Mouse (Mus musculus): ENCODE data around the gene Vps8.

Gene Vps8

DNA sequence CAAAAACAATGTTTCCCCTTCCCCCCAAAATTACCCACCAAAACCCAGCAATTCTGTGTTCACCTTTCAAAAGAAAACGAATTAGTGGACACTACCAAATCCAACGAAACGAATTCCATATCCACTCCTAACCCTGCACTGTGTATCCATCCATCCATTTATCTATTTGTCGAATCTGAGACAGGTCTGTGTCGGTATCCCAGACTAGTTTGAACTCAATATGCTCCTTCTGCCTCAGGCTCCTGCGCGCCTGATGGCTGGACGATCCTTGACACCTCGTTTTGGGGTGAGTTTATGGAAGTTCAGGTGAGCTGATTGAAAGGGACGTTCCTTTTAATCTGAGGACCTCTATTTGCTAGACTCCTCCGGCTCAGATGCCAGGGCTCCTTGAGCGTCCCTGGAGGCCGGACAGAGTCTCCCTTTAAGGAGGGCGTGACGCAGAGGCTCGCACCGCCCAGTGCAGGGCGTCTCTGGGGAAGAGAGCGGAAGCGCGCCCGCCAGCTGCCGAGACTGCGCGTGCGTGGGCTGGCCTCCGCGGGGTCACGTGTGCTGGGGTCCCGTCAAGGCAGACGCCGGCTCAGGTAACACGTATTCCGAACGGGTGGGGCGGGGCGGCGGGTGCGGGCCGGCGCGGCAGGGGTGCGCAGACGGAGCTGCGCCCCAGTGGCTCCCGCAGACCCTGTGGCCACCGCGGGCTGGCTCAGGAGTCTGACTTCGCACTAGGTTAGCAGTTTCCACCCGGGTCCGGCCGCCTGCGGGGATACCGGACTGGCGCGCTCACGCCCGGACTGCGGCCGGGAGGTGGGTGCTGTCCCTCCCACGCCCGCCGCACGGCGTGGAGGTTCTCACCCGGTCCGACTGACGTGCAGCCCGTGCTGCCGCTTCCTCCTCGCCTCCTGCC lies at the start of gene Vps8:
Gene Vps8 (plus strand): TSS at position 474 of the 901 bp plus-strand sequence.
- DNase-seq: peak; percentile 90 to 91

GRCm38 (mm10) chr16:21373316-21373960 lies 49.5 kb upstream of the Vps8 start:
- no peak for DNase-seq

- no peak for DNase-seq
Observed at GRCm38 (mm10) chr16:21374067-21374466, 48.9 kb upstream of the Vps8 start.

- DNase-seq: no peak
Observed at GRCm38 (mm10) chr16:21375147-21375546, 47.8 kb upstream of the Vps8 start.

GRCm38 (mm10) chr16:21376316-21376715 lies 46.6 kb upstream of the Vps8 start:
- DNase-seq: no peak

GRCm38 (mm10) chr16:21376949-21377604 lies 45.8 kb upstream of the Vps8 start:
- no peak for DNase-seq

GRCm38 (mm10) chr16:21377605-21377968 lies 45.3 kb upstream of the Vps8 start:
- DNase-seq: no peak

- no peak for DNase-seq
Observed at GRCm38 (mm10) chr16:21381469-21381868, 41.4 kb upstream of the Vps8 start.

DNA sequence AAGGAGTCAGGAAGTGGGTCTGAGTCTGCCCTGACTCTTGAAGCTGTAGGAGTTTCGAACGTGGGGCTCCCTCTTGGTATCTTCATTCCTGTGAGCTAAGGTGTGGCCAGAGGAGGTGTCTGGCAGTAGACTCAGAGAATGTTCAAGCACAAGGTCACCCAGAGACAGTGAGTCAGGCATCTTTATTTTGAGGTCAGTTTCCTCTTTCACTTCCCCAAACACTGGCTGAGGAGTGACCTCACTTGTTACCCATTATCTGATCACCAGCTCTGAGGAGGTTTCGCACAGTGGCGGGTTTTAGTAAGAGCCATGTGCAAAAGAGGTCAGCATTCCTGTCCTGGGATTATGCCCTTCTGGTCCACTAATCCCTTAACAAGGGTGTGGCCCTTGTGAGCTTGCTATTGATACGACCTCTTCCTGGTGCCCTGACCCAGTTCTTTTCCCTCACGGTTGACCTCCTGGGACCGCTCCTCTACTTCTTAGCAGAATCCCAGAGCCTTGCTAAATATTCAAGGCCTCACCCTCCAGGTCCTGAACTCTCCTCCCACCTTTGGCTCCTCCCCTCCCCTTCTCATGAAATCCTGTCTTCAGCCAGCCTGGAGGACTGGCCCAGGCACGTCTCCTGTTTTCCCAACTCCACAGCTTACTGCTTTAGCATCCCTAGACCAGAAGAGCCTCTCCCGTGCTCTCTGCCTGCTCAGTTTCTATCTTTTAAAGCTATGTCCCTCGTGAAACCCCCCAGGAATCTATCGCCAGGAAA lies 40.6 kb upstream of the Vps8 start:
- no peak for DNase-seq

GRCm38 (mm10) chr16:21385926-21386881 lies 36.7 kb upstream of the Vps8 start:
- no peak for DNase-seq

DNA sequence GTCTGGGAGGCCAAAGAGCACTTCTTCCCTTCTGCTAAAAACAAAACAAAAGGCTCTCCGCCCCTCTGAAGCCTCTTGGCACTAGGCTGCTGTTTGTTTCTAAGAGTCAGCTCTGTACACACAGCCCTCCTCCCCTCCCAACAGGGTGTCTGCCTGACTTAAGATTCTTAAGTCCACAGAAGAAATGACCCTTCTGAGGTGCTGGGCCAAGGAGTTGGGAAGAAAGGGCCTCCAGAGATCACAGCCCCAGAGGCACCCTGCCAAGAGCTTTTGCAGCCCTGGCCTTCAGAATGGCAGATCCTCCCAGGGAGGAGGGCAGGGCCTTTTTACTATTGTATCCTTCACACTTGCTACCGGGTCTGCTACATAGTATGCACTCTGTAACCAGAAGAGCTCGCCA lies 33.6 kb upstream of the Vps8 start:
- DNase-seq: no peak

DNA sequence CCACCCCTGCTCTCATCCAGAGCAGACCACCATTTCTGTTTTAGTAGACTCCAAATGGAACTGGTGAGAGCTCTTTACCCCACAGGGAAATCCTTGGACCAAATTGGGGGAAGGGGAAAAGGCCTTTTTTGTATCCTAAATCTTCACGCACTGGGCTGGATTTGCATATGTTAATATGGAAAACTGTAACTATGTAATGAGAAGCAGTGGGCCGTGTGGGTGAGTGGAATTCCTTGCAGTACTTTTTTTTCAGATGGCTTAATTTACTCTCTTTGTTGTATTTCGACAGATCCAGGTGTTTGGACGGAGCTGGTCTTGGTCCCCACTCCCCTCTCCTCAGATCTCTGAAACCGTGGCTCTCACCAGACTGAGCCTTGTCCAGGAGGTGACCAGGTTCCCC lies 32.2 kb upstream of the Vps8 start:
- no peak for DNase-seq

- peak; percentile 20 to 56 for DNase-seq
Observed at GRCm38 (mm10) chr16:21392099-21392498, 30.8 kb upstream of the Vps8 start.

DNA sequence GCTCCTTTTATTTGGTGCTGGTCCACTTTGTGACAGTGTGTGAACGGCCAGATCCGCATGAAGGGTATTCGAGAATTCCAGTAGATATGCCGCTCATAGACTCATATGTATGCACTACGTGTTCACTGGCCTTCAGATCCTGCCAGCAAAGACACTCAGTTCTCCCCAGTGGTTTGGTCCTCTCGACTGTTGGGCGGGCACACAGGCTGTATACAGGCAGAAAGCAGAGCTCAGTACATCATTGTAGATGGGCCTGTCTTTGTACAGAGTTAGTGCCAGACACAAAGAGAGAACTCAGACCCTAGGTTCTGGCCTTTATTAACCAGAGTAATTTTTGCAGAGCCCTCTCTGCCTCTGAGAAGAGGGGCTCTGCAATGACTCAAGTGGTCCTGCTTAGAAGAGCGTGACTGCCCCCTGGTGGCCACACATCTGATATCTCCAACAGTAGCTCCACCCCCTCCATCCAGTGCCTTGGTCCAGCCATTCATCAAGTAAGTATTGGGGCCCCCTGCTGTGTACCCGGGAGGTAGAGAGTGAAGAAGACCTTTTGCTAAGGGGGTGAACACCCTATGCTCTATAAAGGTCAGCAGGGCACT lies 30.3 kb upstream of the Vps8 start:
- DNase-seq: peak; percentile 89 to 95

DNA sequence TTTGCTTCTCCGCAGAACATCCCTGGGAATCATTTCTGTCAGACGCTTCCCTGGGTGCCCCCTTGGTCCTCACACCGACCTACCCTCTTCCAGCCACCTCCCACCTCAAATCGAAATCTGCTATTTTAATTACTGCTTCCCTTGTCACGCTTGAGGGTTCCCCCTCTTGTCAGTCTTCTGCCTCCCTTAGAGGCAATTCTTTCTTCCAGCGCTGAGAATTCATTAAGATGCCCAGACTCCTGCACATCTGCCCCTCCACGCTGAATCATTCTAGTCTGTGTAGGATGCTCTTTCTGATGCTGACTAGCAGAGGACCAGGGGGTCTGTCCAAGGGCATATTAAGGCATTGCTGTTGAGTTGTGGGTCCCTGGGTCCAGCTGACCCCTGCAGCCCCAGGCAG lies 27.4 kb upstream of the Vps8 start:
- DNase-seq: no peak

GRCm38 (mm10) chr16:21397681-21398080 lies 25.2 kb upstream of the Vps8 start:
- peak; percentile 48 to 61 for DNase-seq

GRCm38 (mm10) chr16:21398345-21399051 lies 24.4 kb upstream of the Vps8 start:
- peak in 1 of 2 experiments; percentile 22 for DNase-seq

DNA sequence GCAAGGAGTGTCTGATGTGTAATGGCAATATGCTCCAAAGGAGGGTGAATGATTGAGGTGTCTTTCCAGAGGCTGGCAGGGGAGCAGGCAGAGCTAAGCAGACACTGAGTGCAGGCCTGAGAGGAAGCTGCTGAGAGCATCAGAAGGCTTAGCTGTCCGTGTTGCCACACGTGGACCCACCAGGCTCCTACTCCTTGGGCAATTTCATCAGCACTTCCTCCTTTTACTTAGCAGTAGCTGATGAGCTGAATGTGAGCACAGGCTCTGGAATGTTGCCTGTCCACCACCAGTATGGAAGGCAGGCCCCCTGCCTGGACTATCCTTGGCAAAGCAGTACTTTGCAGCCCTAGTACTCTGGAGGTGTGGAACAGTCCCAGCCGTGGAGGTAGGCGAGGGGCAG lies 23.0 kb upstream of the Vps8 start:
- DNase-seq: no peak

DNA sequence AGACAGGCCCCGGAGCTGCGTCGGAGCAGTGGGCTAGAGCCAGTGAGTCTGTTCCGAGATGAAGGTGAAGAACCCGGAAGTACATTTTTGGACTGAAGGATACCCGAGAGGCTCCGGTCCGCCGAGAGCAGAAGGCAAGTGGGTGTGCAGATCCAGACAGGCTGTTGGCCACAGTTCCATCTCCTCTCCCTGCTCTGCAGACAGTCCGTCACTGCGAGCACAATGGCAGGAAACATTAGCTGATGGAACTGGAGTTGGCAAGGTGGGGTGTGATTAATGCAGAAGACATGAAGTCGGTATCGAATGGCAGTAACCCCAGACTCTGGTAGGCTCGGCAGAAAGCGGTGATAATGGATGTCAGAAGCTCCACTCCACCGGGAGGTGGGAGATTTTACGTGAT lies 20.9 kb upstream of the Vps8 start:
- peak; percentile 40 to 42 for DNase-seq

DNA sequence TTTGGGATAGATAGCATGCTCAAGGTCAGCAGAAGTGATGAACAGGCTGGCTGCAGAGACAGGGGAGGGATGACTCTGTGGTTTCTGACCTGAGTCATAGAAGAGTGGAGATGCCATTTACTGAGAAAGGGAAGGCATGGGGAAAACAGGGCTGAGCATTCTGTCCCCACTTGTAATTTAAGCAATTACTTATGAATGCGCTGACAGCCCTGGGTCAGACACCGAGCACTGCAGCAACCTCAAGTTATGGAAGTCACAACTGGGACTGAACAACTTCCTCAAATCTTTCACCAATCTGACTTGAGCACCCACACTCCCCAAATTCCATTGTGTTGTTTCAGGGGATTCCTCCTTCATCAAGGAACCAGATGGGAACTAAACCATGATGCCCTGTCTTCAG lies 19.5 kb upstream of the Vps8 start:
- DNase-seq: no peak

DNA sequence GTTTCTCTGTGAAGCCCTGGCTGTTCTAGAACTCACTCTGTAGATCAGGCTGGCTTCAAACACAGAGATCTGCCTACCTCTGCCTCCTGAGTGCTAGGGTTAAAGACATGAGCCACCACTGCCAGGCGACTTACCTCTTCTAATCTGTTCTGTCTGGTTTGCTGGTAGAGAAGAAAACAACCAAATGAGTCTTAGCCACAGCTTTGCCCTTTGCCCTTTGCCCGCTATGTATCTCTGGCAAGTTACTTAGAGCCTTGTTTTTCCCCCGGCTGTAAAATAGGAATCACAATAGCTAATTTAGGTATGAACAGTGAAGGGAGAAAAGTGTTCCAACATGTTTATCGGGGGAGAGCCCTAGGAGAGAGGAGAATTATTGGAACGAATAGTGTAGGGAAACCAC lies 18.3 kb upstream of the Vps8 start:
- DNase-seq: no peak
